Mouse (Mus musculus) bone marrow macrophage, adult 2 months (primary cell): Measurements from ENCODE around the gene Siah3.
"Not testable (repeated sequence)": the region's sequence is repeated elsewhere in the genome, so short reads cannot be mapped to it uniquely, and the experiment has no call there.

ENCODE experiments used
- CTCF ChIP-seq: IDR thresholded peaks from 2 replicates; pipeline ENCODE4 v1.5.1; 2012; ENCODE audit warnings: low read depth, mild to moderate bottlenecking, low read length, moderate library complexity
- POLR2A ChIP-seq: IDR thresholded peaks from 2 replicates; pipeline ENCODE4 v1.6.1; 2012; ENCODE audit warnings: mild to moderate bottlenecking, low read depth, low read length, borderline replicate concordance

GRCm38 (mm10) chr14:75446314-75446713, 9.5 kb upstream of the Siah3 start:
- not testable (repeated sequence) for TF ChIP-seq CTCF, POLR2A
